Mouse (Mus musculus): ENCODE measurements around the gene Gnao1. TPM values are rescaled to one million over a fixed set of nuclear protein-coding genes. Genes with fewer than 3 reads are reported as not detected.

The Gnao1 gene
- total RNA-seq, 1 experiment: 1.1 TPM

- Histone ChIP-seq H3K9ac (ENCODE audit: insufficient read depth, low read depth, low read length, poor library complexity, severe bottlenecking) (no peak overlapping the region), H3K9me3 (ENCODE audit: control insufficient read depth, insufficient read depth, low read depth, low read length) (no peaks in the 10 kb centered on the region), H3K4me1 (ENCODE audit: control insufficient read depth in 2 of 2, insufficient read depth in 2 of 2, low read length in 2 of 2, poor library complexity in 1 of 2) (no peaks in the 10 kb centered on the region), H3K27ac (ENCODE audit: insufficient read depth, low read depth, low read length, poor library complexity, severe bottlenecking) (no peak overlapping the region), H3K36me3 (ENCODE audit: control insufficient read depth, insufficient read depth, low read length, poor library complexity, severe bottlenecking) (no peaks in the 10 kb centered on the region), H3K4me3 (ENCODE audit: insufficient read depth in 1 of 2, low read depth in 1 of 2, low read length in 2 of 2, poor library complexity in 1 of 2, severe bottlenecking in 1 of 2) (no peak overlapping the region)
- in situ Hi-C loops (cut with MboI; ENCODE audit: low sequenced_read_pairs in 2 of 2, unreplicated experiment in 2 of 2): no loop called here
- TF ChIP-seq HCFC1 (IDR thresholded peaks at IDR 0.05; ENCODE audit: borderline replicate concordance, insufficient read depth, low read length): no peak
- no peak for DNase-seq (ENCODE audit: low read depth, low spot score)
Observed at GRCm38 (mm10) chr8:93911715-93912555, 102.2 kb downstream of the Gnao1 start.

- Histone ChIP-seq H3K4me1 (ENCODE audit: control insufficient read depth in 2 of 2, insufficient read depth in 2 of 2, low read length in 2 of 2, poor library complexity in 1 of 2) (no peaks in the 10 kb centered on the region), H3K36me3 (ENCODE audit: control insufficient read depth, insufficient read depth, low read length, poor library complexity, severe bottlenecking) (no peaks in the 10 kb centered on the region), H3K9ac (ENCODE audit: insufficient read depth, low read depth, low read length, poor library complexity, severe bottlenecking) (no peak overlapping the region), H3K9me3 (ENCODE audit: control insufficient read depth, insufficient read depth, low read depth, low read length) (no peaks in the 10 kb centered on the region), H3K4me3 (ENCODE audit: insufficient read depth in 1 of 2, low read depth in 1 of 2, low read length in 2 of 2, poor library complexity in 1 of 2, severe bottlenecking in 1 of 2) (no peak overlapping the region), H3K27ac (ENCODE audit: insufficient read depth, low read depth, low read length, poor library complexity, severe bottlenecking) (peak overlapping the region; percentile 12; the same call in 1 of the 2 replicates)
- DNase-seq (ENCODE audit: low read depth, low spot score): no peak
- no peak for TF ChIP-seq ZNF384 (IDR thresholded peaks at IDR 0.05; ENCODE audit: low read depth, low read length)
- no peak for TF ChIP-seq CHD2 (IDR thresholded peaks at IDR 0.05; ENCODE audit: low read depth, low read length)
- TF ChIP-seq ZC3H11A (IDR thresholded peaks at IDR 0.05; ENCODE audit: borderline replicate concordance, low read depth, low read length): no peak
- TF ChIP-seq MAFK (IDR thresholded peaks at IDR 0.05; ENCODE audit: insufficient read depth, low read depth, low read length): no peak
- TF ChIP-seq HCFC1 (IDR thresholded peaks at IDR 0.05; ENCODE audit: borderline replicate concordance, insufficient read depth, low read length): no peak
- in situ Hi-C loops (cut with MboI; ENCODE audit: low sequenced_read_pairs in 2 of 2, unreplicated experiment in 2 of 2): no loop called here
Observed at GRCm38 (mm10) chr8:93917859-93918421, 108.2 kb downstream of the Gnao1 start.

GRCm38 (mm10) chr8:93918580-93918979, 108.8 kb downstream of the Gnao1 start:
- H3K36me3 ChIP-seq (ENCODE audit: control insufficient read depth, insufficient read depth, low read length, poor library complexity, severe bottlenecking): no peaks in the 10 kb centered on the region
- no peak overlapping the region for H3K9ac ChIP-seq (ENCODE audit: insufficient read depth, low read depth, low read length, poor library complexity, severe bottlenecking)
- no peaks in the 10 kb centered on the region for H3K4me1 ChIP-seq (ENCODE audit: control insufficient read depth in 2 of 2, insufficient read depth in 2 of 2, low read length in 2 of 2, poor library complexity in 1 of 2)
- no peak for DNase-seq (ENCODE audit: low read depth, low spot score)
- H3K9me3 ChIP-seq (ENCODE audit: control insufficient read depth, insufficient read depth, low read depth, low read length): no peaks in the 10 kb centered on the region
- H3K4me3 ChIP-seq (ENCODE audit: insufficient read depth in 1 of 2, low read depth in 1 of 2, low read length in 2 of 2, poor library complexity in 1 of 2, severe bottlenecking in 1 of 2): no peak overlapping the region
- in situ Hi-C loops (cut with MboI; ENCODE audit: low sequenced_read_pairs in 2 of 2, unreplicated experiment in 2 of 2): no loop called here
- no peak for TF ChIP-seq ZC3H11A (IDR thresholded peaks at IDR 0.05; ENCODE audit: borderline replicate concordance, low read depth, low read length)
- no peak for TF ChIP-seq CHD2 (IDR thresholded peaks at IDR 0.05; ENCODE audit: low read depth, low read length)
- no peak for TF ChIP-seq HCFC1 (IDR thresholded peaks at IDR 0.05; ENCODE audit: borderline replicate concordance, insufficient read depth, low read length)
- TF ChIP-seq ZNF384 (IDR thresholded peaks at IDR 0.05; ENCODE audit: low read depth, low read length): no peak
- TF ChIP-seq MAFK (IDR thresholded peaks at IDR 0.05; ENCODE audit: insufficient read depth, low read depth, low read length): no peak
- no peak overlapping the region for H3K27ac ChIP-seq (ENCODE audit: insufficient read depth, low read depth, low read length, poor library complexity, severe bottlenecking)

- no peaks in the 10 kb centered on the region for H3K4me1 ChIP-seq (ENCODE audit: control insufficient read depth in 2 of 2, insufficient read depth in 2 of 2, low read length in 2 of 2, poor library complexity in 1 of 2)
Observed at GRCm38 (mm10) chr8:93919422-93919821, 109.7 kb downstream of the Gnao1 start.

More at GRCm38 (mm10) chr8:93919422-93919821, 109.7 kb downstream of the Gnao1 start:
- Histone ChIP-seq H3K4me3 (ENCODE audit: insufficient read depth in 1 of 2, low read depth in 1 of 2, low read length in 2 of 2, poor library complexity in 1 of 2, severe bottlenecking in 1 of 2) (no peak overlapping the region), H3K9ac (ENCODE audit: insufficient read depth, low read depth, low read length, poor library complexity, severe bottlenecking) (no peak overlapping the region), H3K36me3 (ENCODE audit: control insufficient read depth, insufficient read depth, low read length, poor library complexity, severe bottlenecking) (no peaks in the 10 kb centered on the region), H3K27ac (ENCODE audit: insufficient read depth, low read depth, low read length, poor library complexity, severe bottlenecking) (no peak overlapping the region), H3K9me3 (ENCODE audit: control insufficient read depth, insufficient read depth, low read depth, low read length) (no peaks in the 10 kb centered on the region)
- TF ChIP-seq ZC3H11A (IDR thresholded peaks at IDR 0.05; ENCODE audit: borderline replicate concordance, low read depth, low read length): no peak
- TF ChIP-seq MAFK (IDR thresholded peaks at IDR 0.05; ENCODE audit: insufficient read depth, low read depth, low read length): no peak
- TF ChIP-seq HCFC1 (IDR thresholded peaks at IDR 0.05; ENCODE audit: borderline replicate concordance, insufficient read depth, low read length): no peak
- TF ChIP-seq CHD2 (IDR thresholded peaks at IDR 0.05; ENCODE audit: low read depth, low read length): no peak
- TF ChIP-seq ZNF384 (IDR thresholded peaks at IDR 0.05; ENCODE audit: low read depth, low read length): no peak
- DNase-seq (ENCODE audit: low read depth, low spot score): no peak
- in situ Hi-C loops (cut with MboI; ENCODE audit: low sequenced_read_pairs in 2 of 2, unreplicated experiment in 2 of 2): no loop called here

Measured in ES-E14 (cell line).